Mouse (Mus musculus) gastrocnemius, postnatal 14 days (tissue): ENCODE data around the gene Mmp17. TPM values are rescaled to one million over a fixed set of nuclear protein-coding genes. Genes with fewer than 3 reads are reported as not detected.

Source experiments
- total RNA-seq, 2 experiments: library from RNA; stranded (reverse); gene quantifications; 2 replicates each; pipeline ENCODE4 v1.2.3; 2021

The Mmp17 gene
- total RNA-seq, 2 experiments from 2014 or later: 0.86 to 1.2 TPM

Other genes with a start within 250 kb of the Mmp17 start
- gene Sfswap, start 82.9 kb upstream of the Mmp17 start, total RNA-seq: 10 to 100 TPM; 24.2 to 33.3 TPM
- gene Zfp11, start 85.9 kb downstream of the Mmp17 start, total RNA-seq: 1 to 10 TPM; 2.0 to 2.7 TPM
- gene Sept14, start 124.3 kb downstream of the Mmp17 start, total RNA-seq: not detected
- gene Mrps17, start 131.3 kb downstream of the Mmp17 start, total RNA-seq: 10 to 100 TPM; 64.4 to 69.3 TPM
- 100 to 1,000 TPM; 470 to 562 TPM for gene Nipsnap2, start 140.9 kb downstream of the Mmp17 start, total RNA-seq
- gene Psph, start 203.3 kb downstream of the Mmp17 start, total RNA-seq: 10 to 100 TPM; 13.0 to 16.2 TPM